Mouse (Mus musculus): ENCODE data around the gene Traf5. TPM values are rescaled to one million over a fixed set of nuclear protein-coding genes. Genes with fewer than 3 reads are reported as not detected.

Gene Traf5
- polyA plus RNA-seq, 1 experiment from 2014 or later = 6.5 TPM

GRCm38 (mm10) chr1:192076796-192077535, 15.4 kb downstream of the Traf5 start:
- DNase-seq (ENCODE audit: low spot score) (no peak), ATAC-seq (ENCODE audit: insufficient number of reproducible peaks, low FRiP score, low TSS enrichment, low read depth) (no peak)
- H3K4me1 ChIP-seq (ENCODE audit: control insufficient read depth, insufficient read depth, low read length) = no peaks in the 10 kb centered on the region
- no peak overlapping the region for H3K27ac ChIP-seq (replicated peaks; ENCODE audit: low read depth, low read length)
- no peak overlapping the region for H3K4me2 ChIP-seq (ENCODE audit: low read depth, severe bottlenecking)
- no peaks in the 10 kb centered on the region for H3K36me3 ChIP-seq (ENCODE audit: control insufficient read depth, insufficient read depth, low read length)
- H3K4me3 ChIP-seq (ENCODE audit: low read depth, low read length) = no peak overlapping the region
- H3K9ac ChIP-seq (ENCODE audit: low read length) = no peak overlapping the region
- H3K27me3 ChIP-seq (ENCODE audit: control insufficient read depth, insufficient read depth, low read length) = no peaks in the 10 kb centered on the region
- peaks cover 4% of the 10 kb centered on the region; the same call in 1 of the 2 replicates for H3K9me3 ChIP-seq (ENCODE audit: control insufficient read depth, low read length)

GRCm38 (mm10) chr1:192076101-192076500, 16.3 kb downstream of the Traf5 start:
- Histone ChIP-seq H3K27me3 (ENCODE audit: control insufficient read depth, insufficient read depth, low read length) (no peaks in the 10 kb centered on the region), H3K4me3 (ENCODE audit: low read depth, low read length) (no peak overlapping the region), H3K4me2 (ENCODE audit: low read depth, severe bottlenecking) (no peak overlapping the region), H3K36me3 (ENCODE audit: control insufficient read depth, insufficient read depth, low read length) (no peaks in the 10 kb centered on the region), H3K9me3 (ENCODE audit: control insufficient read depth, low read length) (peaks cover under 1% of the 10 kb centered on the region; the same call in 1 of the 2 replicates), H3K4me1 (ENCODE audit: control insufficient read depth, insufficient read depth, low read length) (no peaks in the 10 kb centered on the region), H3K27ac (replicated peaks; ENCODE audit: low read depth, low read length) (no peak overlapping the region), H3K9ac (ENCODE audit: low read length) (no peak overlapping the region)
- 83% methylated on average over 4 of the region's 4 CpGs for WGBS
- DNase-seq (ENCODE audit: low spot score) (no peak), ATAC-seq (ENCODE audit: insufficient number of reproducible peaks, low FRiP score, low TSS enrichment, low read depth) (no peak)

- Histone ChIP-seq H3K4me1 (ENCODE audit: control insufficient read depth, insufficient read depth, low read length) (peaks cover 9% of the 10 kb centered on the region), H3K9me3 (ENCODE audit: control insufficient read depth, low read length) (no peaks in the 10 kb centered on the region), H3K36me3 (ENCODE audit: control insufficient read depth, insufficient read depth, low read length) (no peaks in the 10 kb centered on the region), H3K27ac (replicated peaks; ENCODE audit: low read depth, low read length) (no peak overlapping the region), H3K4me3 (ENCODE audit: low read depth, low read length) (no peak overlapping the region), H3K9ac (ENCODE audit: low read length) (no peak overlapping the region), H3K27me3 (ENCODE audit: control insufficient read depth, insufficient read depth, low read length) (no peaks in the 10 kb centered on the region), H3K4me2 (ENCODE audit: low read depth, severe bottlenecking) (no peak overlapping the region)
- DNase-seq (ENCODE audit: low spot score) (no peak), ATAC-seq (ENCODE audit: insufficient number of reproducible peaks, low FRiP score, low TSS enrichment, low read depth) (no peak)
- WGBS = 74% methylated on average over 1 of the region's 1 CpGs
These were observed 17.5 kb downstream of the Traf5 start for GRCm38 (mm10) chr1:192074824-192075223.

GRCm38 (mm10) chr1:192072426-192072825, 19.9 kb downstream of the Traf5 start:
- Histone ChIP-seq H3K9me3 (ENCODE audit: control insufficient read depth, low read length) (no peaks in the 10 kb centered on the region), H3K9ac (ENCODE audit: low read length) (no peak overlapping the region), H3K4me2 (ENCODE audit: low read depth, severe bottlenecking) (no peak overlapping the region), H3K36me3 (ENCODE audit: control insufficient read depth, insufficient read depth, low read length) (no peaks in the 10 kb centered on the region), H3K27ac (replicated peaks; ENCODE audit: low read depth, low read length) (no peak overlapping the region), H3K27me3 (ENCODE audit: control insufficient read depth, insufficient read depth, low read length) (no peaks in the 10 kb centered on the region), H3K4me1 (ENCODE audit: control insufficient read depth, insufficient read depth, low read length) (peaks cover 10% of the 10 kb centered on the region), H3K4me3 (ENCODE audit: low read depth, low read length) (no peak overlapping the region)
- WGBS = 96% methylated on average over 1 of the region's 1 CpGs
- DNase-seq (ENCODE audit: low spot score) = no peak
- ATAC-seq (ENCODE audit: insufficient number of reproducible peaks, low FRiP score, low TSS enrichment, low read depth) = no peak

- H3K9ac ChIP-seq (ENCODE audit: low read length) = peak overlapping the region; percentile 47
- no peak for DNase-seq (ENCODE audit: low spot score)
- WGBS = 43% methylated on average over 3 of the region's 3 CpGs
These were observed 21.7 kb downstream of the Traf5 start for GRCm38 (mm10) chr1:192070618-192071051.

GRCm38 (mm10) chr1:192069971-192070591, 22.3 kb downstream of the Traf5 start:
- Histone ChIP-seq H3K27me3 (ENCODE audit: control insufficient read depth, insufficient read depth, low read length) (no peaks in the 10 kb centered on the region), H3K9me3 (ENCODE audit: control insufficient read depth, low read length) (no peaks in the 10 kb centered on the region), H3K4me1 (ENCODE audit: control insufficient read depth, insufficient read depth, low read length) (peaks cover 10% of the 10 kb centered on the region), H3K36me3 (ENCODE audit: control insufficient read depth, insufficient read depth, low read length) (no peaks in the 10 kb centered on the region), H3K27ac (replicated peaks; ENCODE audit: low read depth, low read length) (peak overlapping the region; percentile 10; the same call in 1 of the 2 replicates), H3K4me3 (ENCODE audit: low read depth, low read length) (no peak overlapping the region), H3K4me2 (ENCODE audit: low read depth, severe bottlenecking) (peak overlapping the region; percentile 32), H3K9ac (ENCODE audit: low read length) (peak overlapping the region; percentile 47)
- DNase-seq (ENCODE audit: low spot score) (peak; percentile 69), ATAC-seq (ENCODE audit: insufficient number of reproducible peaks, low FRiP score, low TSS enrichment, low read depth) (no peak; the same call in 1 of the 2 replicates)
- 14% methylated on average over 13 of the region's 13 CpGs for WGBS

More at GRCm38 (mm10) chr1:192070618-192071051, 21.7 kb downstream of the Traf5 start:
- Histone ChIP-seq H3K27ac (replicated peaks; ENCODE audit: low read depth, low read length) (peak overlapping the region; percentile 10; the same call in 1 of the 2 replicates), H3K4me3 (ENCODE audit: low read depth, low read length) (no peak overlapping the region), H3K9me3 (ENCODE audit: control insufficient read depth, low read length) (no peaks in the 10 kb centered on the region), H3K4me1 (ENCODE audit: control insufficient read depth, insufficient read depth, low read length) (peaks cover 10% of the 10 kb centered on the region), H3K27me3 (ENCODE audit: control insufficient read depth, insufficient read depth, low read length) (no peaks in the 10 kb centered on the region), H3K4me2 (ENCODE audit: low read depth, severe bottlenecking) (peak overlapping the region; percentile 32), H3K36me3 (ENCODE audit: control insufficient read depth, insufficient read depth, low read length) (no peaks in the 10 kb centered on the region)
- no peak; the same call in 1 of the 2 replicates for ATAC-seq (ENCODE audit: insufficient number of reproducible peaks, low FRiP score, low TSS enrichment, low read depth)

GRCm38 (mm10) chr1:192068188-192068587, 24.2 kb downstream of the Traf5 start:
- Histone ChIP-seq H3K4me2 (ENCODE audit: low read depth, severe bottlenecking) (no peak overlapping the region), H3K9me3 (ENCODE audit: control insufficient read depth, low read length) (no peaks in the 10 kb centered on the region), H3K4me3 (ENCODE audit: low read depth, low read length) (no peak overlapping the region), H3K9ac (ENCODE audit: low read length) (no peak overlapping the region), H3K27me3 (ENCODE audit: control insufficient read depth, insufficient read depth, low read length) (no peaks in the 10 kb centered on the region), H3K27ac (replicated peaks; ENCODE audit: low read depth, low read length) (no peak overlapping the region), H3K4me1 (ENCODE audit: control insufficient read depth, insufficient read depth, low read length) (peaks cover 10% of the 10 kb centered on the region), H3K36me3 (ENCODE audit: control insufficient read depth, insufficient read depth, low read length) (no peaks in the 10 kb centered on the region)
- no peak for ATAC-seq (ENCODE audit: insufficient number of reproducible peaks, low FRiP score, low TSS enrichment, low read depth)
- no peak for DNase-seq (ENCODE audit: low spot score)
- 61% methylated on average over 2 of the region's 2 CpGs for WGBS

GRCm38 (mm10) chr1:192066956-192067355, 25.4 kb downstream of the Traf5 start:
- Histone ChIP-seq H3K9me3 (ENCODE audit: control insufficient read depth, low read length) (no peaks in the 10 kb centered on the region), H3K4me1 (ENCODE audit: control insufficient read depth, insufficient read depth, low read length) (peaks cover 10% of the 10 kb centered on the region), H3K4me2 (ENCODE audit: low read depth, severe bottlenecking) (no peak overlapping the region), H3K36me3 (ENCODE audit: control insufficient read depth, insufficient read depth, low read length) (no peaks in the 10 kb centered on the region), H3K27me3 (ENCODE audit: control insufficient read depth, insufficient read depth, low read length) (no peaks in the 10 kb centered on the region), H3K4me3 (ENCODE audit: low read depth, low read length) (no peak overlapping the region), H3K9ac (ENCODE audit: low read length) (no peak overlapping the region), H3K27ac (replicated peaks; ENCODE audit: low read depth, low read length) (no peak overlapping the region)
- 98% methylated on average over 3 of the region's 3 CpGs for WGBS
- no peak for DNase-seq (ENCODE audit: low spot score)
- ATAC-seq (ENCODE audit: insufficient number of reproducible peaks, low FRiP score, low TSS enrichment, low read depth) = no peak
